ENCODE assay signal across 12 mouse cellular contexts in the genomic region with DNA sequence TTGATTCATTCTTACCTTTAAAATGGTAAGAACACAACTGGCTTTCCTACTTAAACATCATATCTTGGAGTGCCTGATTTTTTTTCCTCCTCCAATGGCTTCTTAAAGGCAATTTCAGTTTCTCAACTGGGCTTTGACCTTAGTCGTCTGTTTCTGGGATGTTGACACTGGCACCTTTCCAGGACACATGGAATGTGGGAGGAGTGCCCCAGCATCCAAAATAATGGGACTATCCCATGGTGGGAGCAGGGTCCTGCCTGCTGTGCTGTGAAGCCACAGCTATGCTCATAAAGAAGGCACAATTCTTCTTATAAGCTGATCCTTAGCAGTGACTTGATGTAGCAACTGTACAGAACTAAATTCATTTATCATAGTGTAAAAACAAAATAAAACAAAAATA.
DNase-seq lines count a peak whose midpoint lies in the region; ATAC-seq and TF ChIP-seq lines count a peak whose summit lies in the region.
"Had no signal": no experiment of that assay in that cellular context is flagged by ENCODE, and none has a peak within 500 bp of the region (broad histone marks: within the 10 kb centered on the region; RNA-seq: fewer than 3 reads in every experiment).

No protein-coding gene starts in this region.

- TF ChIP-seq POLR2A in limb, embryonic 14.5 days (IDR thresholded peaks at IDR 0.05; ENCODE audit: borderline replicate concordance, extremely low read depth, insufficient read depth, insufficient read length), result no peak

- 3% methylated on average over 1 of the region's 1 CpGs for WGBS in limb, embryonic 14.5 days
- WGBS in limb, embryonic 10.5 days, result 44% methylated on average over 1 of the region's 1 CpGs
- WGBS in kidney, embryonic 16.5 days, result 0% methylated on average over 1 of the region's 1 CpGs

- no peak overlapping the region for H3K27ac ChIP-seq in limb, embryonic 14.5 days (replicated peaks; ENCODE audit: low read depth, low read length)
- no peak overlapping the region for H3K27ac ChIP-seq in limb, embryonic 10.5 days
- no peak overlapping the region for H3K27ac ChIP-seq in kidney, embryonic 16.5 days (ENCODE audit: low read length)
- H3K27ac ChIP-seq: hindbrain, embryonic 13.5 days had no signal

- no peaks in the 10 kb centered on the region for H3K9me3 ChIP-seq in limb, embryonic 14.5 days (ENCODE audit: control insufficient read depth, low read length)
- H3K9me3 ChIP-seq in limb, embryonic 10.5 days (replicated peaks), result no peaks in the 10 kb centered on the region
- H3K9me3 ChIP-seq in kidney, embryonic 16.5 days (ENCODE audit: low read length), result no peaks in the 10 kb centered on the region
- H3K9me3 ChIP-seq: hindbrain, embryonic 13.5 days had no signal

- H3K9ac ChIP-seq in limb, embryonic 14.5 days (ENCODE audit: low read depth, low read length, severe bottlenecking), result no peak overlapping the region
- no peak overlapping the region for H3K9ac ChIP-seq in kidney, embryonic 16.5 days (replicated peaks; ENCODE audit: low read length)
- H3K9ac ChIP-seq: hindbrain, embryonic 13.5 days had no signal

- no peak overlapping the region for H3K4me2 ChIP-seq in limb, embryonic 14.5 days (replicated peaks; ENCODE audit: low read depth, low read length, severe bottlenecking)
- H3K4me2 ChIP-seq in kidney, embryonic 16.5 days (replicated peaks; ENCODE audit: low read depth, low read length), result no peak overlapping the region
- H3K4me2 ChIP-seq: hindbrain, embryonic 13.5 days had no signal

- no peaks in the 10 kb centered on the region for H3K4me1 ChIP-seq in limb, embryonic 14.5 days (ENCODE audit: control insufficient read depth, insufficient read depth, low read length)
- H3K4me1 ChIP-seq in limb, embryonic 10.5 days, result no peaks in the 10 kb centered on the region
- no peaks in the 10 kb centered on the region for H3K4me1 ChIP-seq in kidney, embryonic 16.5 days (ENCODE audit: insufficient read depth, low read length)
- H3K4me1 ChIP-seq: hindbrain, embryonic 13.5 days had no signal

- H3K36me3 ChIP-seq in limb, embryonic 14.5 days (ENCODE audit: control insufficient read depth, insufficient read depth, low read length), result no peaks in the 10 kb centered on the region
- H3K36me3 ChIP-seq in limb, embryonic 10.5 days, result no peaks in the 10 kb centered on the region
- H3K36me3 ChIP-seq in kidney, embryonic 16.5 days (ENCODE audit: insufficient read depth, low read length), result no peaks in the 10 kb centered on the region
- H3K36me3 ChIP-seq: hindbrain, embryonic 13.5 days had no signal

- no peak for ATAC-seq in limb, embryonic 14.5 days (ENCODE audit: low FRiP score, low read depth)
- ATAC-seq in kidney, embryonic 16.5 days (ENCODE audit: low FRiP score, low TSS enrichment), result peak; percentile 69

- H3K4me3 ChIP-seq in limb, embryonic 14.5 days (replicated peaks; ENCODE audit: low read length), result no peak overlapping the region
- H3K4me3 ChIP-seq in limb, embryonic 10.5 days, result no peak overlapping the region
- no peak overlapping the region for H3K4me3 ChIP-seq in kidney, embryonic 16.5 days (ENCODE audit: low read length)
- H3K4me3 ChIP-seq: hindbrain, embryonic 13.5 days had no signal

- DNase-seq in embryo, embryonic 11 days, result peak; percentile 28
- no peak for DNase-seq in embryo, embryonic 9.5 days (ENCODE audit: extremely low spot score)
- DNase-seq in limb, embryonic 14.5 days (ENCODE audit: low spot score), result peak; percentile 47
- no peak for DNase-seq in limb, embryonic 10.5 days (ENCODE audit: low spot score)
- peak; percentile 77 for DNase-seq in Muller cell, postnatal 12 days (ENCODE audit: inconsistent ontology term)
- no peak for DNase-seq in layer of hippocampus, adult 9-11 months
- DNase-seq in urinary bladder, postnatal 25 days (ENCODE audit: low spot score), result no peak
- DNase-seq: cerebellum, adult 2 months; right cerebral cortex, postnatal 14 days; thymus, adult 2 months had no signal

- no peaks in the 10 kb centered on the region for H3K27me3 ChIP-seq in limb, embryonic 14.5 days (ENCODE audit: control insufficient read depth, insufficient read depth, low read length)
- no peaks in the 10 kb centered on the region for H3K27me3 ChIP-seq in limb, embryonic 10.5 days (ENCODE audit: low read depth, poor library complexity, severe bottlenecking)
- H3K27me3 ChIP-seq in kidney, embryonic 16.5 days (ENCODE audit: insufficient read depth, low read length), result no peaks in the 10 kb centered on the region
- H3K27me3 ChIP-seq: hindbrain, embryonic 13.5 days had no signal

Comparison
In these comparisons a context has a peak if more than half of its experiments do, and no peak if none do; other contexts are left out.
1. DNase-seq: peak in embryo, embryonic 11 days (single experiment), limb, embryonic 14.5 days (single experiment) and Muller cell, postnatal 12 days (single experiment); none in embryo, embryonic 9.5 days (single experiment), limb, embryonic 10.5 days (single experiment), layer of hippocampus, adult 9-11 months (single experiment) and urinary bladder, postnatal 25 days (single experiment).